Mouse (Mus musculus) liver, adult 2 months (tissue): Measurements from ENCODE around the gene Myo6. TPM values are rescaled to one million over a fixed set of nuclear protein-coding genes. Genes with fewer than 3 reads are reported as not detected.
"Not testable (repeated sequence)": the region's sequence is repeated elsewhere in the genome, so short reads cannot be mapped to it uniquely, and the experiment has no call there.

Source experiments
- DNase-seq: peaks from one replicate; pipeline ENCODE4 v3.0.0-alpha.2; 2011; ENCODE audit warnings: low read depth, low spot score; ENCODE audit errors: extremely low read depth
- H3K27ac ChIP-seq: fragments of 200-500 bp; replicated peaks from 2 replicates; pipeline ENCODE4 v1.5.1; 2012; ENCODE audit warnings: low read depth, mild to moderate bottlenecking, control low read depth, inconsistent platforms, low read length; ENCODE audit not compliant: insufficient read depth
- H3K27me3 ChIP-seq: fragments of 200-500 bp; 2 replicates; pipeline ENCODE4 v1.6.1; 2012; ENCODE audit warnings: mild to moderate bottlenecking, moderate library complexity, low read length, inconsistent platforms; ENCODE audit not compliant: control insufficient read depth, insufficient read depth
- H3K36me3 ChIP-seq: fragments of 200-500 bp; 2 replicates; pipeline ENCODE4 v1.6.1; 2012; ENCODE audit warnings: low read length, inconsistent platforms; ENCODE audit not compliant: control insufficient read depth, insufficient read depth
- H3K4me1 ChIP-seq: fragments of 200-500 bp; 2 replicates; pipeline ENCODE4 v1.6.1; 2011; ENCODE audit warnings: low read length; ENCODE audit not compliant: control insufficient read depth, insufficient read depth
- H3K4me3 ChIP-seq: fragments of 200-500 bp; 2 replicates; pipeline ENCODE4 v1.5.1; 2011; ENCODE audit warnings: low read depth, mild to moderate bottlenecking, control low read depth, low read length, moderate library complexity; ENCODE audit not compliant: insufficient read depth
- H3K79me2 ChIP-seq: fragments of 200-500 bp; 2 replicates; pipeline ENCODE4 v1.6.1; 2012; ENCODE audit warnings: inconsistent platforms, mild to moderate bottlenecking, low read length, moderate library complexity; ENCODE audit not compliant: control insufficient read depth, insufficient read depth
- H3K9ac ChIP-seq: fragments of 200-500 bp; 2 replicates; pipeline ENCODE4 v1.6.1; 2012; ENCODE audit warnings: low read depth, mild to moderate bottlenecking, control low read depth, inconsistent platforms, low read length
- CTCF ChIP-seq: fragments of 200-500 bp; IDR thresholded peaks from 2 replicates; pipeline ENCODE4 v1.5.1; 2011; ENCODE audit warnings: low read depth, low read length, control low read depth
- POLR2A ChIP-seq: fragments of 200-500 bp; IDR thresholded peaks from 2 replicates; pipeline ENCODE4 v1.6.1; 2011; ENCODE audit warnings: low read length, control low read depth; ENCODE audit not compliant: insufficient read depth; ENCODE audit errors: extremely low read depth
- WGBS: fragments of 180-500 bp; shearing (Covaris S2); methylation state at CpG from one replicate; pipeline ENCODE4 v1.1.7; 2018; 5-methylcytosine and 5-hydroxymethylcytosine counted together
- polyA plus RNA-seq: library from polyadenylated mRNA; depleted of rRNA; stranded (reverse); fragments of >200 nt; gene quantifications from 2 replicates; pipeline ENCODE4 v1.2.3, GENCODE M21; 2012
- total RNA-seq: library from RNA; depleted of rRNA; stranded (reverse); fragments of >200 nt; gene quantifications from 2 replicates; pipeline ENCODE4 v1.2.3, GENCODE M21; 2014

Gene Myo6
- total and polyA plus RNA-seq, 2 experiments, result 12.4 to 31.7 TPM

GRCm38 (mm10) chr9:80313610-80314009, 148.8 kb downstream of the Myo6 start:
- 28% methylated on average over 5 of the region's 5 CpGs for WGBS
- Histone ChIP-seq H3K9ac (no peak overlapping the region), H3K4me3 (no peak overlapping the region), H3K36me3 (peaks cover 26% of the 10 kb centered on the region), H3K79me2 (no peaks in the 10 kb centered on the region), H3K27me3 (no peaks in the 10 kb centered on the region), H3K27ac (no peak overlapping the region), H3K4me1 (peaks cover 1% of the 10 kb centered on the region; the same call in 1 of the 2 replicates)
- TF ChIP-seq CTCF, result no peak
- TF ChIP-seq POLR2A, result no peak
- peak; percentile 65 for DNase-seq

DNA sequence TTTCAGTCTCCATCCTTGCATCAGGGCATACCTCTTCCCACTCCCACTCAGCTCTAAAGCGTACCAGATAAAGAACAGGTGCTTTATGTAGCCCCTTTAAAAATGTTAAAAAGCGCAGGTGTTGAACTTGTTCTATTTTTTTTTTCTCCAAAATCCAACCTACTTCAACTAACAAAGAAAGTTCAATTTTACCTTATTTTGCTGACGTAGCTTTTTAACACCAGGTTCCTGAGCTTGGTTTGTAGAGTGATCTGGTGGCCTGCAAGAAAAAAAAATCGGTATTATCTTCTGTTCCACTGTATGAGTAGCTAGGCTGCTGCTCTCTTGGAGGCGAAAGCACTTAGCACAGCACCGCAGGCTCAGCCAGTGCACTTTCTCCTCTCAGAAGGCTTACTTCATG, 151.1 kb downstream of the Myo6 start:
- no peaks in the 10 kb centered on the region for H3K27me3 ChIP-seq
- TF ChIP-seq POLR2A, result no peak
- no peak for TF ChIP-seq CTCF
- 95% methylated on average over 6 of the region's 6 CpGs for WGBS

DNA sequence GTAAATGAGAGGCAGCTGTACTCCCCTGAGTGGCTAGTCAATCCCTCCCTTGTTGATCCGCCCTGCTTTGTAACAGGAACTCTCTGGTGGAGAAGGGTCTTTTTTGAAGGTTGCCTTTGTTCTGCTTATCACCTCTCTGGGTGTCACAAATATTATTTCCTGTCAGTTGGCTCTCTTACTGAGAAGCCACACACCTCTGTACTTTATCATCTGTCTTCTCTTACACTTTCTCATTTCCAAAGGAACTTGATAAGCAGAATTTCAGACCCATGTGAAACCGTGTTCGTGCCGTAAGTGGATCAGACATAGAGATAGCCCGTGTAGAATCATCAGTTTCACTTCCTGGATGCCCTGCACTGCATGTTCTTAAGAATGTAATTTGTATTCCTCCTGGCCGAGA, 153.2 kb downstream of the Myo6 start:
- 79% methylated on average over 6 of the region's 6 CpGs for WGBS
- H3K36me3 ChIP-seq, result peaks cover 4% of the 10 kb centered on the region
- H3K79me2 ChIP-seq, result no peaks in the 10 kb centered on the region
- H3K4me3 ChIP-seq, result no peak overlapping the region
- no peak for DNase-seq
- TF ChIP-seq CTCF (no peak), POLR2A (no peak)
- H3K9ac ChIP-seq, result no peak overlapping the region
- H3K4me1 ChIP-seq, result peaks cover 1% of the 10 kb centered on the region; the same call in 1 of the 2 replicates
- no peak overlapping the region for H3K27ac ChIP-seq
- H3K27me3 ChIP-seq, result no peaks in the 10 kb centered on the region

More for the DNA sequence above, 151.1 kb downstream of the Myo6 start:
- Histone ChIP-seq H3K36me3 (peaks cover 12% of the 10 kb centered on the region), H3K9ac (no peak overlapping the region), H3K4me3 (no peak overlapping the region), H3K4me1 (peaks cover 1% of the 10 kb centered on the region; the same call in 1 of the 2 replicates), H3K27ac (no peak overlapping the region), H3K79me2 (no peaks in the 10 kb centered on the region)
- no peak for DNase-seq

DNA sequence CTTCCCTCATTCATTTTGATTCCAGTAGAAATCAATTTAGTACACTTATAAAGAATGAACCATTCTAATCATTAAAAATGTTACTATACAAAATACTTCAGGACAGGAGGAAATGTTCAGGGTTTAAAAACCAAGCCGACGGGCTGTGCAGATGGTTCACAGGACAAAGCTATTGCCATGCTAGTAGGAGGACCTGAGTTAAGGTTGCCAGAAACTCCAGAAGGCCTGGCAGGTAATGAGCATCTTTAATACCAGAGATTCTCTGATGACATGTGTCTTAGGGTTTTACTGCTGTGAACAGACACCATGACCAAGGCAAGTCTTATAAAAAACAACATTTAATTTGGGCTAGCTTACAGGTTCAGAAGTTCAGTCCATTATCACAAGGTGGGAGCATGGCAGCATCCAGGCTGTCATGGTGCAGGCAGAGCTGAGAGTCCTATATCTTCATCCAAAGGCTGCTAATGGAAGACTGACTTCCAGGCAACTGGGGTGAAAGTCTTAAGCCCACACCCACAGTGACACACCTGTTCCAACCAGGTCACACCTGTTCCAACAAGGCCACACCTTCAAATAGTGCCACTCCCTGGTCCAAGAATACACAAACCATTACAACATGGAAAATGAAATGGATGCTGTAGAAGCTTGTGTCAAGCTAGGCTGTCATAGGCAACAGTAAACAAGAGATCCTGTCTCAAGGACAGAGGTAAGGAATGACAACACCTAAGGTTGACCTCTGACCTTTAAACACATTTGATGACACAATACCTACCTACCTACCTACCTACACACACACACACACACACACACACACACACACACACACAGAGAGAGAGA, 156.4 kb downstream of the Myo6 start:
- H3K27ac ChIP-seq, H3K4me3 ChIP-seq: not testable (repeated sequence)
- WGBS, result 97% methylated on average over 2 of the region's 2 CpGs

DNA sequence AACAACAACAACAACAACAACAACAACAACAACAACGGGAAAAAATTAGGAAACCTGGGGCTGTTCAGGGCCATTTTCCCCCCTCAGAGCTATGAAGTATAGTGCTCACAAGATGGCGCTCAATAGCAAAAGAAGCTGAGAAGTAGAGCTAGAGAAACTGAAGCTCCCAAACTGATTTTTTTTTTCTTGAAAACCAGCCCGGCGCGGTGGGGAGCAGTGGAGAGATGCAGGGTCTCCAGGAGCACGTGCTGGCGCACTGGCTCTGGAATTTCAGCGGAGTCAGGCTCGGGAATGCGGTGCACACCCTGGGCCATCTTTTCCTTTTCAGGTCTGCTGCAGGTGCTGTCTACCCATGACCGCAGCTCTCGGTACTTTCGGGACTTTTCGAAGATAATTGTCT, 167.3 kb downstream of the Myo6 start:
- no peak overlapping the region for H3K9ac ChIP-seq
- WGBS, result 24% methylated on average over 14 of the region's 14 CpGs
- no peaks in the 10 kb centered on the region for H3K36me3 ChIP-seq
- no peaks in the 10 kb centered on the region for H3K27me3 ChIP-seq
- H3K79me2 ChIP-seq, result no peaks in the 10 kb centered on the region
- no peak overlapping the region for H3K27ac ChIP-seq
- H3K4me1 ChIP-seq, result no peaks in the 10 kb centered on the region; the same call in 1 of the 2 replicates
- peak; percentile 14 for DNase-seq
- TF ChIP-seq CTCF (peak; percentile 18; the same call in 1 of the 2 replicates), POLR2A (no peak)
- no peak overlapping the region; the same call in 1 of the 2 replicates for H3K4me3 ChIP-seq

More for the DNA sequence above, 156.4 kb downstream of the Myo6 start:
- not testable (repeated sequence) for H3K79me2 ChIP-seq, DNase-seq, H3K4me1 ChIP-seq, H3K36me3 ChIP-seq, H3K27me3 ChIP-seq, H3K9ac ChIP-seq

DNA sequence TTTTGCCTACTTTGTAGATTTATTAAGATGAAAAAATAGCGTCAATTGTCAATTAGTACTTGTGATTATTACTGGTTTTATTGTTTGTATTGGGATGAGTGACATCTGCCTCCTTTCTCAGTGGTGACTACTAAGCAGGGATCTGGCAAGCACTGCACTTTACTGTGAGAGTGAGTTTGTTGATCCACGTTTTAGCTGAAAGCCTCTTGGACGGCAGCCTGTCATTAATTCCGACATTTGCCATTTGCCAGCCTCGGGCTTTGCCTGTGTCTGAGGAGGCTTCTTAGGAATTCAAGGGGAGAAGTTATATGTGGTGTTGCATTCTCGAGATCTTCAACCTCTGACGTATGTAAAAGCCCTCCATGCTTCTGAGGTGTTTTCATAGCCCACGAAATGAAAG, 168.6 kb downstream of the Myo6 start:
- DNase-seq, result no peak

More for the DNA sequence above, 168.6 kb downstream of the Myo6 start:
- Histone ChIP-seq H3K36me3 (no peaks in the 10 kb centered on the region), H3K9ac (no peak overlapping the region), H3K4me3 (no peak overlapping the region), H3K27ac (no peak overlapping the region), H3K27me3 (no peaks in the 10 kb centered on the region), H3K79me2 (no peaks in the 10 kb centered on the region), H3K4me1 (no peaks in the 10 kb centered on the region; the same call in 1 of the 2 replicates)
- 75% methylated on average over 8 of the region's 8 CpGs for WGBS
- no peak for TF ChIP-seq POLR2A
- no peak for TF ChIP-seq CTCF
